Mouse (Mus musculus) G1E (cell line): ENCODE measurements around the gene Car9.

Experiments used
- GATA1 ChIP-seq: IDR thresholded peaks from 2 replicates; pipeline ENCODE4 v1.6.1; 2012; ENCODE audit warnings: borderline replicate concordance, low read length, inconsistent platforms, mixed read lengths
- GATA2 ChIP-seq: IDR thresholded peaks from 2 replicates; pipeline ENCODE4 v1.6.1; 2012; ENCODE audit warnings: low read depth, low read length, inconsistent platforms, borderline replicate concordance

GRCm38 (mm10) chr4:43498983-43499382 lies 7.8 kb upstream of the Car9 start:
- no peak for TF ChIP-seq GATA2
- TF ChIP-seq GATA1: no peak
